Mouse (Mus musculus): ENCODE results near the gene Zswim4. TPM values are rescaled to one million over a fixed set of nuclear protein-coding genes. Genes with fewer than 3 reads are reported as not detected.

Gene Zswim4
- polyA plus RNA-seq, 1 experiment from 2014 or later = 17.7 TPM

GRCm38 (mm10) chr8:84205073-84205472 lies 31.8 kb downstream of the Zswim4 start:
- no peak overlapping the region for H3K4me2 ChIP-seq (replicated peaks)
- H3K4me1 ChIP-seq = peaks cover 91% of the 10 kb centered on the region
- H3K36me3 ChIP-seq = peaks cover 42% of the 10 kb centered on the region
- H3K27ac ChIP-seq (replicated peaks) = no peak overlapping the region
- 88% methylated on average over 5 of the region's 5 CpGs for WGBS
- no peak for ATAC-seq (ENCODE audit: insufficient number of reproducible peaks, low FRiP score, low TSS enrichment, low read depth)
- no peak overlapping the region for H3K9ac ChIP-seq
- no peak overlapping the region for H3K4me3 ChIP-seq (replicated peaks)
- no peaks in the 10 kb centered on the region for H3K9me3 ChIP-seq (replicated peaks)
- no peaks in the 10 kb centered on the region for H3K27me3 ChIP-seq

DNA sequence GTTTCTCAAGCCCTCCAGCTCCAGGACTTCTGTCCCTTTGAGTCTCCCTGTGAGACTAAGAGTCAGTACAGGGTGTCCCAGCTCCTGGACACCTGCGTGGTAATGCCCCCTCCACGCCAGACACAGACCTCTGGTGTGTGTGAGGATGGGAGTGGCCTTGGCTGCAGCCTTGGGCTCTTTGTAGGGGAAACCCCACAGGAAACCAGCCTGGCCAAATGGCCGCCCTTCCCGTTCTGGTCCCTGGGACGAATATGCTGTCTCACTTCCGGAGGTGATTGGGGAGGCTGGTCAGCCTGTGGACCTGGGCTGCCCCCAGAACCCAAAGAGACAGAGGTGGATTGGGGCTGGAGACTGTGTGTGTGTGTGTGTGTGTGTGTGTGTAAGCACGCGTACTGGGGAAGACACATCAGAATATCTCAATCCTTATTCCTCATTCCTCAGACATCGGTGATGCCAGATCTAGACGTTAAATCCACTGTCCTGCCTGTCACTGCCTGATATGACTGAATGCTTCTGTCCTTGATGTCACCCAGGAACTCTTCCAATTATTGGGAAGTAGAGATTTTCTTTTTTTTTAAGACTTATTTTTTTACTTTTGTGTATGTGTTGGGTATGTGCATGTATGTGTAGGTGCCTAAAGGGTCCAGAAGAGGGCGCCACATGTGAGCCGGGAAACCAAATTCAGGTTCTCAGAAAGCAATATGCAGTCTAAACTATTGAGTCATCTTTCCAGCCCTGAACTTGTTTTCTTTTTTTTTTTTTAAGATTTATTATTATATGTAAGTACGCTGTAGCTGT lies 32.7 kb downstream of the Zswim4 start:
- H3K4me3 ChIP-seq (replicated peaks) = peak overlapping the region; percentile 81
- H3K36me3 ChIP-seq = peaks cover 33% of the 10 kb centered on the region
- peak; percentile 0; the same call in 1 of the 2 replicates for ATAC-seq (ENCODE audit: insufficient number of reproducible peaks, low FRiP score, low TSS enrichment, low read depth)
- WGBS = 39% methylated on average over 13 of the region's 13 CpGs
- peak overlapping the region; percentile 47 for H3K9ac ChIP-seq
- peaks cover 91% of the 10 kb centered on the region for H3K4me1 ChIP-seq
- no peaks in the 10 kb centered on the region for H3K9me3 ChIP-seq (replicated peaks)
- peak overlapping the region; percentile 92 for H3K4me2 ChIP-seq (replicated peaks)
- peak overlapping the region; percentile 98 for H3K27ac ChIP-seq (replicated peaks)
- H3K27me3 ChIP-seq = no peaks in the 10 kb centered on the region

- H3K9ac ChIP-seq = peak overlapping the region; percentile 47
- H3K4me1 ChIP-seq = peaks cover 91% of the 10 kb centered on the region
- peak overlapping the region; percentile 98 for H3K27ac ChIP-seq (replicated peaks)
- ATAC-seq (ENCODE audit: insufficient number of reproducible peaks, low FRiP score, low TSS enrichment, low read depth) = peak; percentile 72
- peaks cover 24% of the 10 kb centered on the region for H3K36me3 ChIP-seq
- H3K4me2 ChIP-seq (replicated peaks) = peak overlapping the region; percentile 92
- peak overlapping the region; percentile 81 for H3K4me3 ChIP-seq (replicated peaks)
- H3K27me3 ChIP-seq = no peaks in the 10 kb centered on the region
- WGBS = 7% methylated on average over 34 of the region's 34 CpGs
- no peaks in the 10 kb centered on the region for H3K9me3 ChIP-seq (replicated peaks)
Observed at GRCm38 (mm10) chr8:84202938-84203917, 33.6 kb downstream of the Zswim4 start.

GRCm38 (mm10) chr8:84202466-84202865 lies 34.4 kb downstream of the Zswim4 start:
- Histone ChIP-seq H3K4me3 (replicated peaks) (peak overlapping the region; percentile 81), H3K27me3 (no peaks in the 10 kb centered on the region), H3K9me3 (replicated peaks) (no peaks in the 10 kb centered on the region), H3K27ac (replicated peaks) (peak overlapping the region; percentile 98), H3K4me2 (replicated peaks) (peak overlapping the region; percentile 92), H3K9ac (peak overlapping the region; percentile 47), H3K36me3 (peaks cover 20% of the 10 kb centered on the region), H3K4me1 (peaks cover 91% of the 10 kb centered on the region)
- 47% methylated on average over 9 of the region's 9 CpGs for WGBS
- no peak for ATAC-seq (ENCODE audit: insufficient number of reproducible peaks, low FRiP score, low TSS enrichment, low read depth)

GRCm38 (mm10) chr8:84201545-84202245 lies 35.2 kb downstream of the Zswim4 start:
- no peak for ATAC-seq (ENCODE audit: insufficient number of reproducible peaks, low FRiP score, low TSS enrichment, low read depth)
- peak overlapping the region; percentile 98 for H3K27ac ChIP-seq (replicated peaks)
- peak overlapping the region; percentile 92 for H3K4me2 ChIP-seq (replicated peaks)
- H3K27me3 ChIP-seq = no peaks in the 10 kb centered on the region
- WGBS = 33% methylated on average over 15 of the region's 15 CpGs
- peaks cover 20% of the 10 kb centered on the region for H3K36me3 ChIP-seq
- no peaks in the 10 kb centered on the region for H3K9me3 ChIP-seq (replicated peaks)
- peak overlapping the region; percentile 81 for H3K4me3 ChIP-seq (replicated peaks)
- peak overlapping the region; percentile 92 for H3K9ac ChIP-seq
- H3K4me1 ChIP-seq = peaks cover 87% of the 10 kb centered on the region

GRCm38 (mm10) chr8:84200652-84201544 lies 36.0 kb downstream of the Zswim4 start:
- Histone ChIP-seq H3K36me3 (peaks cover 16% of the 10 kb centered on the region), H3K27ac (replicated peaks) (peak overlapping the region; percentile 98), H3K4me3 (replicated peaks) (peak overlapping the region; percentile 81), H3K4me2 (replicated peaks) (peak overlapping the region; percentile 92), H3K9ac (peak overlapping the region; percentile 92), H3K4me1 (peaks cover 82% of the 10 kb centered on the region), H3K27me3 (no peaks in the 10 kb centered on the region), H3K9me3 (replicated peaks) (no peaks in the 10 kb centered on the region)
- ATAC-seq (ENCODE audit: insufficient number of reproducible peaks, low FRiP score, low TSS enrichment, low read depth) = peak; percentile 52
- 6% methylated on average over 33 of the region's 70 CpGs for WGBS

- H3K4me1 ChIP-seq = peaks cover 75% of the 10 kb centered on the region
- H3K36me3 ChIP-seq = 0 out of 2 replicates have a peak, but pooled peaks cover 9% of the 10 kb centered on the region
- peak overlapping the region; percentile 92 for H3K4me2 ChIP-seq (replicated peaks)
- H3K27ac ChIP-seq (replicated peaks) = peak overlapping the region; percentile 98
- H3K9me3 ChIP-seq (replicated peaks) = no peaks in the 10 kb centered on the region
- no peaks in the 10 kb centered on the region for H3K27me3 ChIP-seq
- peak overlapping the region; percentile 81 for H3K4me3 ChIP-seq (replicated peaks)
- WGBS = 9% methylated on average over 8 of the region's 8 CpGs
- H3K9ac ChIP-seq = no peak overlapping the region
- ATAC-seq (ENCODE audit: insufficient number of reproducible peaks, low FRiP score, low TSS enrichment, low read depth) = no peak
Observed at GRCm38 (mm10) chr8:84200126-84200555, 36.7 kb downstream of the Zswim4 start.

DNA sequence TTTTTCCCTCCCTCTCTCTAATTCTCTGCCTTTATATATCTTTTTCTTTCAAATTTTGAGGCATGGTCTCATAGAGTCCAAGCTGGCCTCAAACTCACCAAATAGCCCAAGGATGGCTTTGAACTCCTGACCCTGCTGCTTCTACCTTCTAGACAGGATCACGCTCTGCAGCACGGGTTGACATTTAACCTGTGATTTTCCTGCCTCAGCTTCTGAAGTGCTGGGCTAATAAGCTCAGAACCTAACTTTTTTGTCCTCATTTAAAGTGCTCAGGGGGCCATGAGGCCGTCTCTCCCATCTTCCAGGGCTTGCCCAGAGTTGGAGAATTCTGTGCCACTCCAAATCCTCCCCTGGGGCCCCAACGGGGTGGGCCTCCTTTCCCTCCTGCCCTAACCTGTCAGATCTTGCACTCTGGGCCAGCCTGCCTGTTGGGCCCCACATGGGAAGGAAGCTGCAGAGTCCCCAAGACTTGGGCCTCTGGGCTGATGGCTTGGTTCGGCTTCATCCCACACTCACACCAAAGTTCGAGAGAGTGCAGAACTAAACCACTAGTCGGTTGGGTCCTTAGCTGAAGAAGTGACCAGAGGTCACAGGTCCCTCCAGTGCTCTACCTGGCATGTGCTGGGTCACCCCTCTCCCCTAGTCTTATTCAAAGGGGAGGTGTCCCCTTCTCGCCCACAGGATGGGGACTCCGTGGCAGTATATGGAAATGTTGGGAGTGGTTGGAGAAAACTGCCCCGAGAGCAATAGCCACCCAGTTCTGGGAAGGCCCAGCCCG lies 37.3 kb downstream of the Zswim4 start:
- H3K4me3 ChIP-seq (replicated peaks) = 0 out of 2 replicates have a peak overlapping the region, but pooled peaks have one; percentile 81
- ATAC-seq (ENCODE audit: insufficient number of reproducible peaks, low FRiP score, low TSS enrichment, low read depth) = no peak
- no peak overlapping the region for H3K9ac ChIP-seq
- H3K27ac ChIP-seq (replicated peaks) = peak overlapping the region; percentile 98
- H3K9me3 ChIP-seq (replicated peaks) = no peaks in the 10 kb centered on the region
- peaks cover 69% of the 10 kb centered on the region for H3K4me1 ChIP-seq
- 0 out of 2 replicates have a peak, but pooled peaks cover 5% of the 10 kb centered on the region for H3K36me3 ChIP-seq
- 29% methylated on average over 11 of the region's 11 CpGs for WGBS
- peak overlapping the region; percentile 92 for H3K4me2 ChIP-seq (replicated peaks)
- no peaks in the 10 kb centered on the region for H3K27me3 ChIP-seq

GRCm38 (mm10) chr8:84198871-84199270 lies 38.0 kb downstream of the Zswim4 start:
- ATAC-seq (ENCODE audit: insufficient number of reproducible peaks, low FRiP score, low TSS enrichment, low read depth) = no peak
- Histone ChIP-seq H3K27me3 (no peaks in the 10 kb centered on the region), H3K27ac (replicated peaks) (peak overlapping the region; percentile 98), H3K36me3 (0 out of 2 replicates have a peak, but pooled peaks cover 5% of the 10 kb centered on the region), H3K9ac (no peak overlapping the region), H3K9me3 (replicated peaks) (no peaks in the 10 kb centered on the region), H3K4me2 (replicated peaks) (peak overlapping the region; percentile 56), H3K4me3 (replicated peaks) (no peak overlapping the region; the same call in 1 of the 2 replicates), H3K4me1 (peaks cover 63% of the 10 kb centered on the region)
- 25% methylated on average over 4 of the region's 4 CpGs for WGBS
